Mouse (Mus musculus): ENCODE measurements at regions not wholly inside any gene's neighbourhood (a gene's known extent, or its start where the extent isn't known, plus 50 kb on each side); places are given as distances from the start of the nearest gene placed in this dataset.

- Histone ChIP-seq H3K27me3 (replicated peaks; ENCODE audit: control insufficient read depth, insufficient read depth, low read length) (no peaks in the 10 kb centered on the region), H3K4me3 (ENCODE audit: low read length) (no peak overlapping the region), H3K36me3 (ENCODE audit: control insufficient read depth, insufficient read depth, low read length) (no peaks in the 10 kb centered on the region), H3K9me3 (ENCODE audit: control insufficient read depth, low read length) (no peaks in the 10 kb centered on the region), H3K9ac (ENCODE audit: low read depth, low read length) (no peak overlapping the region), H3K4me2 (ENCODE audit: low read length) (no peak overlapping the region), H3K27ac (ENCODE audit: low read depth, low read length) (no peak overlapping the region), H3K4me1 (ENCODE audit: control insufficient read depth, insufficient read depth, low read depth, low read length) (no peaks in the 10 kb centered on the region)
- no peak for ATAC-seq
Measured at GRCm38 (mm10) chr11:15572716-15573115, 684.8 kb upstream of the Vstm2a start.

- Histone ChIP-seq H3K4me2 (ENCODE audit: low read length) (no peak overlapping the region), H3K9me3 (ENCODE audit: control insufficient read depth, low read length) (no peaks in the 10 kb centered on the region), H3K4me3 (ENCODE audit: low read length) (no peak overlapping the region), H3K4me1 (ENCODE audit: control insufficient read depth, insufficient read depth, low read depth, low read length) (no peaks in the 10 kb centered on the region), H3K9ac (ENCODE audit: low read depth, low read length) (no peak overlapping the region), H3K36me3 (ENCODE audit: control insufficient read depth, insufficient read depth, low read length) (no peaks in the 10 kb centered on the region), H3K27ac (ENCODE audit: low read depth, low read length) (no peak overlapping the region), H3K27me3 (replicated peaks; ENCODE audit: control insufficient read depth, insufficient read depth, low read length) (no peaks in the 10 kb centered on the region)
- 41% methylated on average over 4 of the region's 4 CpGs for WGBS
- ATAC-seq, result no peak
Measured at GRCm38 (mm10) chr11:15619963-15620362, 637.6 kb upstream of the Vstm2a start.

- H3K27me3 ChIP-seq (replicated peaks; ENCODE audit: control insufficient read depth, insufficient read depth, low read length), result no peaks in the 10 kb centered on the region
- no peaks in the 10 kb centered on the region for H3K36me3 ChIP-seq (ENCODE audit: control insufficient read depth, insufficient read depth, low read length)
- H3K9ac ChIP-seq (ENCODE audit: low read depth, low read length), result no peak overlapping the region
- no peak overlapping the region for H3K27ac ChIP-seq (ENCODE audit: low read depth, low read length)
- H3K9me3 ChIP-seq (ENCODE audit: control insufficient read depth, low read length), result no peaks in the 10 kb centered on the region
- no peak overlapping the region for H3K4me3 ChIP-seq (ENCODE audit: low read length)
- H3K4me1 ChIP-seq (ENCODE audit: control insufficient read depth, insufficient read depth, low read depth, low read length), result no peaks in the 10 kb centered on the region
- peak; percentile 61; the same call in 1 of the 2 replicates for ATAC-seq
- no peak overlapping the region for H3K4me2 ChIP-seq (ENCODE audit: low read length)
Measured at GRCm38 (mm10) chr11:15649025-15649680, 608.4 kb upstream of the Vstm2a start.

DNA sequence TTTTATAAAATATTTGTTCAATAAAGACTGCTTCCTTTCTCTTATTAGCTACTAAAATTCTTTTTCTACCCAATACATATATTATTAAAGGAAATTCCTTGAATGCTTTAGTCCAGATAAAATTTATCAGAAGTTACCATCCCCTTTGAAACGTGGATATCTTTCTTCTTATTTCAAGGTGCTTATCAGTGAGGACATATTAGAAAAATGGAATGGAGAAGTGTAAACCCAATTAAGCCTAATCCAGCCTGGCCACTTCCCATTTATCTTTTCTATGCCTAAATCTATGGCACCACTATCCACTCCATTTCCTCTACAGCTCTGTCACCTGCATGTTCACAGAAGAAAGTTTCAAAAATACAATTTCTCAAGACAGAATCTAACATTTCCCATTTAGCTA is 568.5 kb upstream of the Vstm2a start:
- no peak overlapping the region for H3K4me2 ChIP-seq (ENCODE audit: low read length)

GRCm38 (mm10) chr11:15698001-15698756 is 559.3 kb upstream of the Vstm2a start:
- H3K9ac ChIP-seq (ENCODE audit: low read depth, low read length), result no peak overlapping the region
- no peak overlapping the region for H3K4me2 ChIP-seq (ENCODE audit: low read length)
- no peaks in the 10 kb centered on the region for H3K9me3 ChIP-seq (ENCODE audit: control insufficient read depth, low read length)
- H3K4me3 ChIP-seq (ENCODE audit: low read length), result no peak overlapping the region
- H3K27me3 ChIP-seq (replicated peaks; ENCODE audit: control insufficient read depth, insufficient read depth, low read length), result no peaks in the 10 kb centered on the region
- no peaks in the 10 kb centered on the region for H3K4me1 ChIP-seq (ENCODE audit: control insufficient read depth, insufficient read depth, low read depth, low read length)
- WGBS, result 77% methylated on average over 2 of the region's 2 CpGs
- no peaks in the 10 kb centered on the region for H3K36me3 ChIP-seq (ENCODE audit: control insufficient read depth, insufficient read depth, low read length)
- ATAC-seq, result no peak
- H3K27ac ChIP-seq (ENCODE audit: low read depth, low read length), result no peak overlapping the region

More for the DNA sequence above, 568.5 kb upstream of the Vstm2a start:
- Histone ChIP-seq H3K9ac (ENCODE audit: low read depth, low read length) (no peak overlapping the region), H3K9me3 (ENCODE audit: control insufficient read depth, low read length) (no peaks in the 10 kb centered on the region), H3K4me3 (ENCODE audit: low read length) (no peak overlapping the region), H3K36me3 (ENCODE audit: control insufficient read depth, insufficient read depth, low read length) (no peaks in the 10 kb centered on the region), H3K27ac (ENCODE audit: low read depth, low read length) (no peak overlapping the region), H3K27me3 (replicated peaks; ENCODE audit: control insufficient read depth, insufficient read depth, low read length) (no peaks in the 10 kb centered on the region), H3K4me1 (ENCODE audit: control insufficient read depth, insufficient read depth, low read depth, low read length) (no peaks in the 10 kb centered on the region)
- ATAC-seq, result no peak
- 71% methylated on average over 1 of the region's 1 CpGs for WGBS

GRCm38 (mm10) chr11:15715987-15716386 is 541.5 kb upstream of the Vstm2a start:
- H3K36me3 ChIP-seq (ENCODE audit: control insufficient read depth, insufficient read depth, low read length), result no peaks in the 10 kb centered on the region
- ATAC-seq, result no peak
- no peak overlapping the region for H3K9ac ChIP-seq (ENCODE audit: low read depth, low read length)
- H3K27me3 ChIP-seq (replicated peaks; ENCODE audit: control insufficient read depth, insufficient read depth, low read length), result no peaks in the 10 kb centered on the region
- no peaks in the 10 kb centered on the region for H3K4me1 ChIP-seq (ENCODE audit: control insufficient read depth, insufficient read depth, low read depth, low read length)
- no peak overlapping the region for H3K4me3 ChIP-seq (ENCODE audit: low read length)
- H3K4me2 ChIP-seq (ENCODE audit: low read length), result no peak overlapping the region
- H3K9me3 ChIP-seq (ENCODE audit: control insufficient read depth, low read length), result no peaks in the 10 kb centered on the region
- no peak overlapping the region for H3K27ac ChIP-seq (ENCODE audit: low read depth, low read length)

DNA sequence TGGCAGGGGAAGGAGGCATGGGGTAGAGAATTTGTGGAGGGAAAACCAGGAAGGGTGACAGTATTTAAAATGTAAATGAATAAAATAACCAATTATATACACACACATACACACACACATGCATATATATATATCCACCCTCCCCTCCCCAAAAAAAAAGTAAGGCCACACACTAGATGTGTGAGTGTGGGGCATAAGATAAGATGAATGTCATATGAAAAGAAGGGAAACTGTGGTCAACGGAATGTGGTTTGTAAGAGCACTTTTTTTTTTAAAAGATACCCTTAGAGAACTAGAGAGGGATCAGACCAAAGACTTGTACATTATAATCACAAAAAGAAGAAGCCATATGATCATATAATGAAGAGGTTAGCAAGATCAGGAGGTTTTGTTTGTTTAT is 540.0 kb upstream of the Vstm2a start:
- Histone ChIP-seq H3K36me3 (ENCODE audit: control insufficient read depth, insufficient read depth, low read length) (no peaks in the 10 kb centered on the region), H3K9ac (ENCODE audit: low read depth, low read length) (no peak overlapping the region), H3K4me2 (ENCODE audit: low read length) (no peak overlapping the region), H3K27me3 (replicated peaks; ENCODE audit: control insufficient read depth, insufficient read depth, low read length) (no peaks in the 10 kb centered on the region), H3K27ac (ENCODE audit: low read depth, low read length) (no peak overlapping the region), H3K9me3 (ENCODE audit: control insufficient read depth, low read length) (no peaks in the 10 kb centered on the region), H3K4me1 (ENCODE audit: control insufficient read depth, insufficient read depth, low read depth, low read length) (no peaks in the 10 kb centered on the region), H3K4me3 (ENCODE audit: low read length) (no peak overlapping the region)
- 91% methylated on average over 1 of the region's 1 CpGs for WGBS
- ATAC-seq, result no peak

DNA sequence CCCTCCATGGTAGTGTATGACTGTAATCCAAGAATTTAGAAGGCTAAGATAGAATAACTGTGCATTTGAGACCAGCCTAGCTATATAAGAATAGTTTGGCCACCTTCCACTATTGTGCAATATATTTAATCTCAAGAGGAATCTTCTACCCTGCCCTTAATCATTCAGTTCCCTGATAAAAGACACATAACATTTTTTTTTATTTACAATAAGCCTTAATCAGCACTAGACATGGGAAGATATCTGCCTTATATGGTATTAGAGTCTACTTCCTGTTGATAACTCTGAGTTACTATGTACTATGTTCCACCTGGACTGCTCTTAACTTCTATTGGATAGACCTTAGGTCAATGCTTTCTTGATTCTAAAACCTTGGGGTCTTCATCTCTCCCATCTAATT is 519.9 kb upstream of the Vstm2a start:
- H3K4me1 ChIP-seq (ENCODE audit: control insufficient read depth, insufficient read depth, low read depth, low read length), result no peaks in the 10 kb centered on the region
- H3K27me3 ChIP-seq (replicated peaks; ENCODE audit: control insufficient read depth, insufficient read depth, low read length), result no peaks in the 10 kb centered on the region
- no peak overlapping the region for H3K27ac ChIP-seq (ENCODE audit: low read depth, low read length)
- no peak for ATAC-seq
- no peak overlapping the region for H3K9ac ChIP-seq (ENCODE audit: low read depth, low read length)
- H3K4me2 ChIP-seq (ENCODE audit: low read length), result no peak overlapping the region
- no peaks in the 10 kb centered on the region for H3K36me3 ChIP-seq (ENCODE audit: control insufficient read depth, insufficient read depth, low read length)
- no peaks in the 10 kb centered on the region for H3K9me3 ChIP-seq (ENCODE audit: control insufficient read depth, low read length)
- no peak overlapping the region for H3K4me3 ChIP-seq (ENCODE audit: low read length)

DNA sequence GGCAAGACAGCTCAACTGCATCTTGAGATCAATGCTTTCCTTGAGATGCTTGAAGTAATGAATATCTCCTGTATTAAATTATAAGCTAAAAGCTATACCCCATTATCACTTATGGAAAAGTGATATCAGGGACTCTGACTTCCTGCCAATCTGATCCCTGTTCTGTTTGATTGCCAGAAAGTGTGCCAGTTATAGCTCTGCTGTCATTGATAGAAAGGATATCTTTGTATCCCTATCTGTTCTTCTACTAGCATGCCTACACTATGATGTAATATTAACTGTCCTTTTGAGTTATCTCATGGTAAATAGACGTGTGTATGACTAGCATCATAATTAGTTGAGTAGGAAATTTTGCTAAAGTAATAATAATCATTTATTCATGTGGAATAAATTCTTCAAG is 501.5 kb upstream of the Vstm2a start:
- Histone ChIP-seq H3K4me1 (ENCODE audit: control insufficient read depth, insufficient read depth, low read depth, low read length) (no peaks in the 10 kb centered on the region), H3K4me3 (ENCODE audit: low read length) (no peak overlapping the region), H3K9ac (ENCODE audit: low read depth, low read length) (no peak overlapping the region), H3K9me3 (ENCODE audit: control insufficient read depth, low read length) (no peaks in the 10 kb centered on the region), H3K36me3 (ENCODE audit: control insufficient read depth, insufficient read depth, low read length) (no peaks in the 10 kb centered on the region), H3K27me3 (replicated peaks; ENCODE audit: control insufficient read depth, insufficient read depth, low read length) (no peaks in the 10 kb centered on the region), H3K27ac (ENCODE audit: low read depth, low read length) (no peak overlapping the region), H3K4me2 (ENCODE audit: low read length) (no peak overlapping the region)
- ATAC-seq, result no peak
- 72% methylated on average over 1 of the region's 1 CpGs for WGBS
